Mouse (Mus musculus) thymus, postnatal 10 days (tissue): ENCODE results near the gene Cnmd.
A peak's percentile ranks its signal among the peaks of the same experiment; 100 is the strongest.

ENCODE experiments used
- DNase-seq, 2 experiments: peaks; one replicate each; pipeline ENCODE4 v3.0.0; 2021; ENCODE audit warnings: low spot score in 2 of 2

The Cnmd gene

GRCm38 (mm10) chr14:79662001-79662400 is at the start of gene Cnmd:
Cnmd (minus strand) TSS chr14:79662170.
- DNase-seq, result no peak

GRCm38 (mm10) chr14:79711301-79711700 is 49.3 kb upstream of the Cnmd start:
- no peak for DNase-seq

- DNase-seq, result no peak
Observed at GRCm38 (mm10) chr14:79703523-79704172, 41.7 kb upstream of the Cnmd start.

- DNase-seq, result no peak
Observed at GRCm38 (mm10) chr14:79701606-79702005, 39.6 kb upstream of the Cnmd start.

- DNase-seq, result no peak
Observed at GRCm38 (mm10) chr14:79701054-79701453, 39.1 kb upstream of the Cnmd start.

- DNase-seq, result no peak
Observed at GRCm38 (mm10) chr14:79699381-79699780, 37.4 kb upstream of the Cnmd start.

GRCm38 (mm10) chr14:79690068-79690844 is 28.3 kb upstream of the Cnmd start:
- no peak for DNase-seq

GRCm38 (mm10) chr14:79680652-79681051 is 18.7 kb upstream of the Cnmd start:
- DNase-seq, result no peak

- no peak for DNase-seq
Observed at GRCm38 (mm10) chr14:79677891-79678687, 16.1 kb upstream of the Cnmd start.

- no peak for DNase-seq
Observed at GRCm38 (mm10) chr14:79677108-79677753, 15.3 kb upstream of the Cnmd start.

GRCm38 (mm10) chr14:79673083-79674013 is 11.4 kb upstream of the Cnmd start:
- no peak for DNase-seq

- DNase-seq, result no peak
Observed at GRCm38 (mm10) chr14:79672567-79672966, 10.6 kb upstream of the Cnmd start.

GRCm38 (mm10) chr14:79671008-79671407 is 9.0 kb upstream of the Cnmd start:
- DNase-seq, result no peak

- peak; percentile 45 to 74 for DNase-seq
Observed at GRCm38 (mm10) chr14:79661005-79661917, 709 bp downstream of the Cnmd start.

- no peak for DNase-seq
Observed at GRCm38 (mm10) chr14:79660467-79660866, 1.5 kb downstream of the Cnmd start.

GRCm38 (mm10) chr14:79658748-79659508 is 3.0 kb downstream of the Cnmd start:
- DNase-seq, result no peak

- no peak for DNase-seq
Observed at GRCm38 (mm10) chr14:79658286-79658685, 3.7 kb downstream of the Cnmd start.

- no peak for DNase-seq
Observed at GRCm38 (mm10) chr14:79652654-79653053, 9.3 kb downstream of the Cnmd start.

GRCm38 (mm10) chr14:79649680-79650079 is 12.3 kb downstream of the Cnmd start:
- no peak for DNase-seq
